Mouse (Mus musculus) layer of hippocampus, adult 2 months (tissue): ENCODE results near the gene Fam47e. TPM values are rescaled to one million over a fixed set of nuclear protein-coding genes. Genes with fewer than 3 reads are reported as not detected.
"Not testable (repeated sequence)": the region's sequence is repeated elsewhere in the genome, so short reads cannot be mapped to it uniquely, and the experiment has no call there.

Experiments used
- DNase-seq, 2 experiments: peaks; one replicate each; pipeline ENCODE4 v3.0.0; 2022; ENCODE audit warnings: low spot score in 2 of 2
- H3K27ac ChIP-seq: fragments of 200-600 bp; 2 replicates; pipeline ENCODE4 v1.8.1; 2022
- H3K4me3 ChIP-seq: fragments of 200-600 bp; 2 replicates; pipeline ENCODE4 v1.8.1; 2022; ENCODE audit warnings: mild to moderate bottlenecking
- CTCF ChIP-seq: fragments of 200-600 bp; conservative IDR thresholded peaks from 2 replicates; pipeline ENCODE4 v1.8.1; 2022; ENCODE audit warnings: antibody characterized with exemption, mild to moderate bottlenecking, moderate library complexity
- long read RNA-seq, 2 experiments: library from polyadenylated mRNA; stranded (forward); transcript quantifications; one replicate each; pipeline ENCODE4 v2.0.0; 2021; ENCODE audit warnings: borderline mapping rate in 2 of 2
- total RNA-seq, 2 experiments: library from RNA; stranded (reverse); gene quantifications; 2 replicates each; pipeline ENCODE4 v1.2.3; 2021

Fam47e gene
- under 1 TPM in 1 of 2 experiments, not detected in 1; 0.51 TPM for total RNA-seq
- long read RNA-seq, experiment 1, result 0 reads
- long read RNA-seq, experiment 2, result 0 reads

GRCm38 (mm10) chr5:92554891-92555511, at the start of gene Fam47e:
Fam47e (plus strand) TSS chr5:92555069.
- H3K27ac ChIP-seq, result peak within 1 kb of the TSS; percentile 25; the same call in 1 of the 2 replicates
- DNase-seq, result peak; percentile 13 to 44
- peak within 1 kb of the TSS; percentile 31; the same call in 1 of the 2 replicates for H3K4me3 ChIP-seq
- TF ChIP-seq CTCF, result no peak

GRCm38 (mm10) chr5:92505402-92505865, 49.4 kb upstream of the Fam47e start:
- peak overlapping the region; percentile 99 for H3K27ac ChIP-seq
- peak overlapping the region; percentile 88 for H3K4me3 ChIP-seq
- peak; percentile 91 for TF ChIP-seq CTCF
- peak; percentile 97 for DNase-seq

- DNase-seq, result peak; percentile 16 to 29
- peak overlapping the region; percentile 99 for H3K27ac ChIP-seq
Observed at GRCm38 (mm10) chr5:92506301-92506729, 48.6 kb upstream of the Fam47e start.

GRCm38 (mm10) chr5:92506733-92507132, 48.1 kb upstream of the Fam47e start, which contains the start of gene Scarb2:
Scarb2 (minus strand) TSS chr5:92506833.
- peak within 1 kb of the TSS; percentile 88 for H3K4me3 ChIP-seq
- peak within 1 kb of the TSS; percentile 99 for H3K27ac ChIP-seq
- TF ChIP-seq CTCF, result no peak
- no peak for DNase-seq

More at GRCm38 (mm10) chr5:92506301-92506729, 48.6 kb upstream of the Fam47e start:
- H3K4me3 ChIP-seq, result peak overlapping the region; percentile 88
- peak; percentile 74 for TF ChIP-seq CTCF

- DNase-seq, result no peak
Observed at GRCm38 (mm10) chr5:92508853-92509252, 46.0 kb upstream of the Fam47e start.

GRCm38 (mm10) chr5:92511256-92511655, 43.6 kb upstream of the Fam47e start:
- H3K27ac ChIP-seq, result no peak overlapping the region
- no peak for TF ChIP-seq CTCF
- no peak overlapping the region for H3K4me3 ChIP-seq
- no peak for DNase-seq

More at GRCm38 (mm10) chr5:92508853-92509252, 46.0 kb upstream of the Fam47e start:
- H3K27ac ChIP-seq, result no peak overlapping the region
- no peak overlapping the region for H3K4me3 ChIP-seq
- TF ChIP-seq CTCF, result no peak

GRCm38 (mm10) chr5:92512066-92512465, 42.8 kb upstream of the Fam47e start:
- Histone ChIP-seq H3K4me3 (no peak overlapping the region), H3K27ac (no peak overlapping the region)
- TF ChIP-seq CTCF, result no peak
- no peak for DNase-seq

- H3K4me3 ChIP-seq, DNase-seq, H3K27ac ChIP-seq: not testable (repeated sequence)
Observed at GRCm38 (mm10) chr5:92521131-92521530, 33.7 kb upstream of the Fam47e start.

- H3K27ac ChIP-seq, result no peak overlapping the region
- no peak overlapping the region for H3K4me3 ChIP-seq
- DNase-seq, result no peak
- no peak for TF ChIP-seq CTCF
Observed at GRCm38 (mm10) chr5:92524821-92525258, 30.0 kb upstream of the Fam47e start.

- H3K4me3 ChIP-seq, result no peak overlapping the region
- DNase-seq, result no peak
- no peak overlapping the region for H3K27ac ChIP-seq
- TF ChIP-seq CTCF, result no peak
Observed at GRCm38 (mm10) chr5:92539698-92540097, 15.2 kb upstream of the Fam47e start.

GRCm38 (mm10) chr5:92552611-92553010, 2.3 kb upstream of the Fam47e start:
- DNase-seq, result no peak
- H3K27ac ChIP-seq, result no peak overlapping the region
- TF ChIP-seq CTCF, result no peak
- no peak overlapping the region for H3K4me3 ChIP-seq

GRCm38 (mm10) chr5:92553939-92554338, 930 bp upstream of the Fam47e start:
- Histone ChIP-seq H3K4me3 (no peak overlapping the region), H3K27ac (no peak overlapping the region)
- TF ChIP-seq CTCF, result peak; percentile 69
- no peak for DNase-seq

GRCm38 (mm10) chr5:92554443-92554842, 426 bp upstream of the Fam47e start:
- Histone ChIP-seq H3K4me3 (no peak overlapping the region; the same call in 1 of the 2 replicates), H3K27ac (no peak overlapping the region; the same call in 1 of the 2 replicates)
- TF ChIP-seq CTCF, result no peak
- no peak for DNase-seq

GRCm38 (mm10) chr5:92555905-92556304, 1.0 kb downstream of the Fam47e start:
- no peak for TF ChIP-seq CTCF
- H3K27ac ChIP-seq, result no peak overlapping the region

More at GRCm38 (mm10) chr5:92555905-92556304, 1.0 kb downstream of the Fam47e start:
- no peak for DNase-seq
- no peak overlapping the region for H3K4me3 ChIP-seq
